11 mouse cellular contexts compared by ENCODE assay signal in genomic region chr6:140709415-140710107, GRCm38 (mm10). TPM values are rescaled to one million over a fixed set of nuclear protein-coding genes. Genes with fewer than 3 reads are reported as not detected.
DNase-seq lines count a peak whose midpoint lies in the region; ATAC-seq and TF ChIP-seq lines count a peak whose summit lies in the region.
"Had no signal": no experiment of that assay in that cellular context is flagged by ENCODE, and none has a peak within 500 bp of the region (broad histone marks: within the 10 kb centered on the region; RNA-seq: fewer than 3 reads in every experiment).

No protein-coding gene starts in this region.

- no peak overlapping the region for H3K27ac ChIP-seq in kidney, postnatal 0 days
- H3K27ac ChIP-seq in limb, embryonic 12.5 days: 0 out of 2 replicates have a peak overlapping the region, but pooled peaks have one; percentile 9

- intact Hi-C loops in left cerebral cortex, postnatal 14 days (cut with DNase I): loop anchor here (5.0 kb wide), 1 partner anchor 868 kb away; no protein-coding TSS in a partner anchor

- no peaks in the 10 kb centered on the region for H3K36me3 ChIP-seq in kidney, postnatal 0 days (ENCODE audit: insufficient read depth, low read length)
- no peaks in the 10 kb centered on the region for H3K36me3 ChIP-seq in limb, embryonic 12.5 days

- TF ChIP-seq CTCF in kidney, postnatal 0 days (IDR thresholded peaks at IDR 0.05; ENCODE audit: low read depth): peak; percentile 67
- peak; percentile 46 for TF ChIP-seq CTCF in Patski (IDR thresholded peaks at IDR 0.05)

- CTCF ChIA-PET in Patski (lab: Charles Lee): interaction anchor here (0.7 kb wide), 1 partner anchor 100 kb away, joined by 3 read pairs; no protein-coding TSS in a partner anchor

- no peak overlapping the region for H3K9ac ChIP-seq in kidney, postnatal 0 days (ENCODE audit: low read depth, low read length)
- no peak overlapping the region for H3K9ac ChIP-seq in limb, embryonic 12.5 days (replicated peaks)

- H3K4me2 ChIP-seq in kidney, postnatal 0 days (ENCODE audit: low read length): no peak overlapping the region
- H3K4me2 ChIP-seq in limb, embryonic 12.5 days: no peak overlapping the region

- peak; percentile 34 for ATAC-seq in kidney, postnatal 0 days (replicated peaks; ENCODE audit: low FRiP score, low read depth)
- ATAC-seq in Patski: no peak
- no peak; the same call in 1 of the 2 replicates for ATAC-seq in limb, embryonic 12.5 days (ENCODE audit: insufficient number of reproducible peaks, insufficient read depth, low FRiP score, low TSS enrichment, low read depth)

- DNase-seq in kidney, postnatal 0 days (ENCODE audit: low spot score): peak; percentile 65
- DNase-seq in kidney, adult 9 months: no peak
- DNase-seq in CD4-positive, CD25-positive, alpha-beta regulatory T cell, adult 2 months (ENCODE audit: low read depth, low spot score): peak; percentile 68
- no peak for DNase-seq in Patski (ENCODE audit: low read depth, low spot score)
- no peak for DNase-seq in layer of hippocampus, postnatal 36 days
- DNase-seq in left cerebral cortex, postnatal 14 days (ENCODE audit: low spot score in 2 of 2): no peak
- no peak for DNase-seq in adrenal gland, postnatal 4 days (ENCODE audit: low spot score in 2 of 2)
- DNase-seq: adrenal gland, adult 8-10 months had no signal

- no peaks in the 10 kb centered on the region; the same call in 1 of the 2 replicates for H3K4me1 ChIP-seq in kidney, postnatal 0 days (replicated peaks; ENCODE audit: insufficient read depth, low read length)
- peaks cover 26% of the 10 kb centered on the region for H3K4me1 ChIP-seq in limb, embryonic 12.5 days (replicated peaks)

- H3K4me3 ChIP-seq in kidney, postnatal 0 days (replicated peaks; ENCODE audit: low read depth, low read length): no peak overlapping the region
- H3K4me3 ChIP-seq in limb, embryonic 12.5 days (replicated peaks): no peak overlapping the region

- H3K27me3 ChIP-seq in kidney, postnatal 0 days (ENCODE audit: insufficient read depth, low read length): no peaks in the 10 kb centered on the region
- H3K27me3 ChIP-seq in Patski: peaks cover 6% of the 10 kb centered on the region
- H3K27me3 ChIP-seq in limb, embryonic 12.5 days: peaks cover 10% of the 10 kb centered on the region

- in situ Hi-C loops in Patski (cut with MboI; ENCODE audit: low pct_unique_long_range_greater_than_20kb): loop anchor here (5.0 to 25.0 kb wide), 2 partner anchors 97 to 1328 kb away; no protein-coding TSS in a partner anchor

- no peaks in the 10 kb centered on the region for H3K9me3 ChIP-seq in kidney, postnatal 0 days (replicated peaks; ENCODE audit: low read length)
- peaks cover 4% of the 10 kb centered on the region; the same call in 1 of the 2 replicates for H3K9me3 ChIP-seq in limb, embryonic 12.5 days

- POLR2A ChIA-PET in Patski (lab: Charles Lee): interaction anchor here (0.5 kb wide), 1 partner anchor 459 kb away, joined by 3 read pairs; no protein-coding TSS in a partner anchor

- WGBS in kidney, postnatal 0 days: 77% methylated on average over 6 of the region's 6 CpGs
- WGBS in limb, embryonic 12.5 days: 55% methylated on average over 6 of the region's 6 CpGs

RNA-seq across cellular contexts. Expression of gene Gm11077, which starts 19.5 kb away (rescaled TPM):
- not detected in 2 replicates for polyA plus RNA-seq in kidney, postnatal 0 days (2015; fragmentation: Nextera tagmentation; extraction: Ambion mirVana)
- polyA plus RNA-seq in Patski (2021): not detected
- not detected in 2 replicates for polyA plus RNA-seq in limb, embryonic 12.5 days (2016; fragmentation: Nextera tagmentation; extraction: Ambion mirVana)
- not detected for total RNA-seq in layer of hippocampus, postnatal 36 days (2021)
- not detected for total RNA-seq in left cerebral cortex, postnatal 14 days (2021)
- total RNA-seq in adrenal gland, postnatal 4 days (2021): not detected
- total RNA-seq: adrenal gland, adult 8-10 months had no signal
- polyA plus RNA-seq: intestine, embryonic 14.5 days; limb, embryonic 14.5 days had no signal

Comparison
In these comparisons a context has a peak if more than half of its experiments do, and no peak if none do; other contexts are left out.
1. DNase-seq: peak in kidney, postnatal 0 days (single experiment) and CD4-positive, CD25-positive, alpha-beta regulatory T cell, adult 2 months (single experiment); none in kidney, adult 9 months (single experiment), Patski (single experiment), layer of hippocampus, postnatal 36 days (0 of 2), left cerebral cortex, postnatal 14 days (0 of 2) and adrenal gland, postnatal 4 days (0 of 2).